8 mouse cellular contexts compared by ENCODE assay signal in the genomic region with DNA sequence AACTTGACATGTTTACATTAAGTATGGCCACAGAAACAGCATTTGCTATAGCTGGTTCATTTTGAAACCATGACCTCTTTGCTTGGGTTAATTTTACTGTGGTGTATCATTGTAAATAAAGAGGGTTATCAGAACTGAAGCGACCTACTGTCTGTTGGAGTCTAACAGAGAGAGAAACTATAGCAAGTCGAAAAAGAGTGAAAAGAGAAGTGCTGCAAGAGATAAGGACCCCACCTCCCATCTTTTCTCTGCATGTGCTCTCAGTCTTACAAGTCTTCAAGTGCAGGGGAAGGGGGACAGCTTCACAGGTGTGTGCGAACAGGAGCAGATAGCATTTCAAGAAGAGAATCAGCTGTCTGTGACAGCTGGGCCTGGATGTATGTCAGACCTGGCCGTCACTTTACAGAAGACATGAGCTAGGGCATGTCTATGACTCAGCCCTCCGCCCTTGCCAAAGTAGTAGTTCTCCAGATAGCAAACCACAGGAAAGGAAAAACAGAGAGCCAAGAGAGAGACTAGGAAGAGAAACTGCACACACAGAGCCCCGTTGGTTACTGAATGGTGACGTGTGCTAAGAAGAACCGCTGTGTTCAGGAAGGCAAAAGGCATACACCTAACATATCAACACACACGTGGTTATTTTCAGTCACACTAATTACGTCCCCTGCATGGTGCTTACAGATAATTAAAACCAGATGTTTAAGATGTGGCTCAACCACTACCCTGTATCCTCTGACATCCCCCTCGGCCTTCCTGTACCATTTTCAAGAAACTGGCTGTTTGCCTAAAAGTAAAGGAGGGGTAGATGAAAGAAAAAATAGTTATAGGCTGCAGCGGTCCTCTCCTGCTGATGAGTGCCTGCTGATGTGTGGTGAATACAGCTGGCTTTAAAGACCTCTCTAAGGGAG.
DNase-seq lines count a peak whose midpoint lies in the region; ATAC-seq and TF ChIP-seq lines count a peak whose summit lies in the region.

No protein-coding gene starts in this region.

- TF ChIP-seq EP300 in heart, adult 2 months (IDR thresholded peaks at IDR 0.05; ENCODE audit: insufficient read depth, low read depth, low read length) = no peak

- no peaks in the 10 kb centered on the region for H3K79me2 ChIP-seq in heart, adult 2 months (replicated peaks; ENCODE audit: control insufficient read depth, insufficient read depth, low read length)

- peaks cover 7% of the 10 kb centered on the region for H3K4me1 ChIP-seq in heart, adult 2 months (ENCODE audit: control insufficient read depth, insufficient read depth, low read length)
- peaks cover 7% of the 10 kb centered on the region for H3K4me1 ChIP-seq in liver, embryonic 11.5 days (replicated peaks; ENCODE audit: control insufficient read depth, insufficient read depth, low read length)
- H3K4me1 ChIP-seq in stomach, embryonic 16.5 days (ENCODE audit: control insufficient read depth, insufficient read depth, low read length) = peaks cover 17% of the 10 kb centered on the region

- TF ChIP-seq POLR2A in heart, adult 2 months (IDR thresholded peaks at IDR 0.05; ENCODE audit: insufficient read depth, low read depth, low read length) = no peak

- TF ChIP-seq CTCF in heart, adult 2 months (IDR thresholded peaks at IDR 0.05) = no peak

- H3K36me3 ChIP-seq in heart, adult 2 months (ENCODE audit: control insufficient read depth, insufficient read depth, low read length) = no peaks in the 10 kb centered on the region
- no peaks in the 10 kb centered on the region for H3K36me3 ChIP-seq in liver, embryonic 11.5 days (ENCODE audit: control insufficient read depth, insufficient read depth, low read length)
- H3K36me3 ChIP-seq in stomach, embryonic 16.5 days (ENCODE audit: control insufficient read depth, insufficient read depth, low read length) = no peaks in the 10 kb centered on the region

- H3K4me3 ChIP-seq in heart, adult 2 months = no peak overlapping the region
- no peak overlapping the region for H3K4me3 ChIP-seq in liver, embryonic 11.5 days (ENCODE audit: low read depth, low read length)
- H3K4me3 ChIP-seq in stomach, embryonic 16.5 days (replicated peaks; ENCODE audit: low read length) = no peak overlapping the region

- peak; percentile 53 for DNase-seq in gastrocnemius, postnatal 14 days
- DNase-seq in gastrocnemius, postnatal 25 days = no peak
- DNase-seq in adrenal gland, adult 8-10 months = peak; percentile 19
- peak; percentile 44 to 69 for DNase-seq in heart, adult 2 months
- no peak for DNase-seq in liver, embryonic 11.5 days (ENCODE audit: low spot score)
- no peak for DNase-seq in testis, postnatal 10 days (ENCODE audit: low spot score)
- DNase-seq in kidney, postnatal 25 days = no peak

- WGBS in heart, adult 2 months = 11% methylated on average over 12 of the region's 12 CpGs
- 27% methylated on average over 12 of the region's 12 CpGs for WGBS in liver, embryonic 11.5 days
- 44% methylated on average over 12 of the region's 12 CpGs for WGBS in stomach, embryonic 16.5 days

- H3K4me2 ChIP-seq in liver, embryonic 11.5 days = peak overlapping the region; percentile 43
- H3K4me2 ChIP-seq in stomach, embryonic 16.5 days (ENCODE audit: low read depth, low read length) = peak overlapping the region; percentile 31; the same call in 1 of the 2 replicates

- H3K9ac ChIP-seq in heart, adult 2 months (ENCODE audit: low read depth, low read length) = no peak overlapping the region
- no peak overlapping the region for H3K9ac ChIP-seq in liver, embryonic 11.5 days (ENCODE audit: low read depth, low read length)
- H3K9ac ChIP-seq in stomach, embryonic 16.5 days (ENCODE audit: low read length) = no peak overlapping the region

- no peaks in the 10 kb centered on the region for H3K27me3 ChIP-seq in heart, adult 2 months (ENCODE audit: control insufficient read depth, insufficient read depth, low read length)
- no peaks in the 10 kb centered on the region for H3K27me3 ChIP-seq in liver, embryonic 11.5 days (replicated peaks; ENCODE audit: control insufficient read depth, insufficient read depth, low read length)
- no peaks in the 10 kb centered on the region for H3K27me3 ChIP-seq in stomach, embryonic 16.5 days (ENCODE audit: control insufficient read depth, insufficient read depth, low read length)

- peak; percentile 84 for ATAC-seq in liver, embryonic 11.5 days (replicated peaks; ENCODE audit: low FRiP score)
- peak; percentile 53 for ATAC-seq in stomach, embryonic 16.5 days (ENCODE audit: insufficient read depth, low FRiP score)

- H3K27ac ChIP-seq in heart, adult 2 months = peak overlapping the region; percentile 20
- peak overlapping the region; percentile 32 for H3K27ac ChIP-seq in liver, embryonic 11.5 days (ENCODE audit: low read depth, low read length)
- peak overlapping the region; percentile 75 for H3K27ac ChIP-seq in stomach, embryonic 16.5 days (ENCODE audit: low read length)

- H3K9me3 ChIP-seq in liver, embryonic 11.5 days (ENCODE audit: control insufficient read depth, low read length) = no peaks in the 10 kb centered on the region
- no peaks in the 10 kb centered on the region for H3K9me3 ChIP-seq in stomach, embryonic 16.5 days (replicated peaks; ENCODE audit: control insufficient read depth, low read length)

- intact Hi-C loops in gastrocnemius, postnatal 14 days (cut with DNase I; ENCODE audit: low total_unique reads) = no loop called here
- intact Hi-C loops in heart, adult 2 months (cut with DNase I) = no loop called here

Comparison
In these comparisons a context has a peak if more than half of its experiments do, and no peak if none do; other contexts are left out.
1. DNase-seq: peak in gastrocnemius, postnatal 14 days (single experiment), adrenal gland, adult 8-10 months (single experiment) and heart, adult 2 months (2 of 2); none in gastrocnemius, postnatal 25 days (single experiment), liver, embryonic 11.5 days (single experiment), testis, postnatal 10 days (single experiment) and kidney, postnatal 25 days (0 of 2).
2. H3K27ac ChIP-seq: peak in every context shown above with its lines; median percentile 75 in stomach, embryonic 16.5 days; 32 in liver, embryonic 11.5 days; 20 in heart, adult 2 months.